Mouse (Mus musculus): ENCODE results near the gene Spata16.

Gene Spata16

DNA sequence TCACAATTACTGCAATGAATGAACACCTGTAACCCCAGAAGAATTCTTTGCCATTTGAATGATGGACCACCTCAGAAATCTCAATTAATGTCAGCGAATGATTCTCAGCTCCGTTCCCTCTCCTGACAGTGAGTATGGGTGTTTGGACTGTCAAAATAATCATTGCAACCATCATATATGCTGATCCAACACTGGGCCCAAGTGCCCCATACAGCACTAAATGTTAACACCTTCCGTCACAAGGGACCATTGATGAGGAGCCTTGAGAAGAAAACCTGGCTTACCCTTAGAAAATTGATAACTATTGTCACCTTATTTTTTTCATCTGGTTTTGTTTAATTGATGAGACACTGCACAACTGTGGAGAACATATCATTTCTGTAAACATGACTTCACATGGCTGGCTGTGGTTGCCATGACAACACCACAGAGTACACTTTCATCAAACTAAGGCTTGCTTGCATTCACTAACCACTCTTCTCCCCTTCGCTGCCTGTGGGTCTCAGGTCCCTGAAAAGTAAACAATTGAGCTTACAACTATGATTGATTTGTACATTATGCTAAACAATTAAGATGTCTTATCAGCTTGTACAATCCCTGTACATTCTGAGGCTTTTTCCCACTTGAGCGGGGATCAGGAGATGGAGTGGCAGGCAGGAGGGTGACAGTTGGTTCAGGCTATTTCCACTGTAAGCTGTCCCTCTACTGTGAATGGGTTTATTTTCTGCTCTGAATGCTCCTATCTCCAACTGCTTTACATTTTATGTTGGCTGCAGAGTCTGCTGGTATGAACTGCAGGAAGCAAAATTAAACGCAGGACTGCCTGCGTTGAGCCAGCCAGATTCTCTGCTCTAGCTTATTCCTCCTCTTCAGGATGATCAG is 189.8 kb downstream of the Spata16 start:
- in situ Hi-C loops (cut with MboI, MseI): no loop called here

DNA sequence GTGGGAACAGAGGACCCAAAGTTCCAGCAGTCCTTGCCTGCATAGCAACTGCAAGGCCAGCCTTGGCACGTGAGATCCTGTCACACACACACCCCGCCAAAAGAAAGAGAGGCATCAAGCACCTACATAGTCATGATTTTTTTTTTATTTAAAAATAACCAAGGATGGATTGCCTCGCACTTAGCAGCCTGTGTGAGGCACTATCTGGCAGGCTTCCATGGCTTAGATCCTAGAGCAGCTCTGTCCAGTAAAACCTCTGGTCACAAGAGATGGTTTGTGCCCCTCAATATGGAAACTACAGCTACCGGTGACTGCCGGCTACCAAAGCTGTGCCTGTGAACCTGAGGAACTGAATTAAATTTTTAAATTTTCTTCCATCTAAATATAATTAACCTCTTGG is 195.5 kb downstream of the Spata16 start:
- in situ Hi-C loops (cut with MboI, MseI): no loop called here

DNA sequence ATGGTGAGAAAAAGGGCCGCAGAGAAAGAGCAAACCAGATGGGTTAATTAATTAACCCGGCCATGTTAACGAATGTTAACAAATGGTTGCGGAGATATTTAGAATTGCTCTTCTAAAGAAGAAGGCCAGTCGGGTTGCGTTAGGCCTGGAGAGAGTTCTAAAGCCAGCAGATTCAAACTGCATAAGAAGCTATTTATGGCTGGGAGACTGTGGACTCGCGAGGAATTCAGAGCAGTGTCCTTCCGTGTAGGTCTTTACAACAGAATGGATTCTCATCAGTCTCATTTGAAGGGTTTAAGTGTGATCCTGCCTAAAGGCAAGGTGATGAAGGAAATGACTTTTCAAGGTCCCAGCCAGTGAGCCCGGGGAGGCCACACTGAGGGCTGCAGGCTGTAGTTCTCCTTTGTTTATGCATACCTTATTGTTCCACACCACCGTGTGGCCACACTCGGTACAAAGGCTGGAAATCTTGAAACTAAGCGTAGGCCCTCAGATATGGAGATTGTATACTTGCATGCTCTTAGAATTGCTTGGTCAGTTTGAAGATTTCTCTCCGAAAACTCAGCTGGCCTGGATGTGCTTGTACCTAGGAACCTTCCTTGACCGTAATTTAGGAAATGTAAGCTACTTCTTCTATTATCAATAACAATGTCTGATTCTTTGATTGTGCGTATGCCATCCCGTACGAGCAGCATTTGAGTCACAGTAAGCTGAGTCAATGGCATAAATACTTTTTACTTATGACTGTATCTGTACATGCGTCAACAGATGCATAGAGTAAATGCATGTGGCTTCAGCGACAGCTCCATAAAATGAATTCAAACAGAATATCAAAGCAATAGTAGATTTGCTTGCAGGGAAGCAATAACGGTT is 197.0 kb downstream of the Spata16 start:
- in situ Hi-C loops (cut with MboI, MseI): no loop called here

DNA sequence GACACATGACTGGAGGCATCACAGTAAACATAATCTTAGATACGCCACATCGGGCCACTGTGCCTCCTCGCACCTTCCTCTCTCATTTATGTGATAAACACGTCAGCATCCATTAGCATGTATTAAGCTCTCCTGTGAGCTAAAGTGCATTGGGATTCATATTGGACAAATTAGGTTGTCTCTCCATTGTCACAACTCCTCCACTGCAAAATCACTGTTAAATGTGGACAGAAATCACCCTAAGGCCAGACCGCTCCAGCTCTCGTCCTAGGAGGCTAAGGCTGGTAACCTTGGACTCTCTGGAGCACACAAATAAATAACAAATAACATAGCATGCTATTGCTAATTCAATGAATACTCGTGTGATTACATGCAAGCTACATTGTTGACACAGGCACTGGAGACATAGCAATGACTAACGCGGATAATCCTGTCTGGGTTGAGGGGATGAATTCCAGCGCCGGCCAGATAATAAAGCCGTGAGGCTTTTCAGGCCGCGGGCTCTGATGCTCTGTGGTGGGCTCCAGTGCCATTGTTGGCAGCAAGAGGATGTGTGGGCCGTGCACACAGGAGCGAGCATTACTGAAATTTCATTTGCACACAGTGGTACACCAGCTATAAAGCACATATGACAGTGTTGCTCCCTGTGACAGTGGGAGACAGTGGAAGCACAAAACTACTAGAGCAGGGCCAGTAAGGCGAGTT is 197.8 kb downstream of the Spata16 start:
- in situ Hi-C loops (cut with MboI, MseI): no loop called here

DNA sequence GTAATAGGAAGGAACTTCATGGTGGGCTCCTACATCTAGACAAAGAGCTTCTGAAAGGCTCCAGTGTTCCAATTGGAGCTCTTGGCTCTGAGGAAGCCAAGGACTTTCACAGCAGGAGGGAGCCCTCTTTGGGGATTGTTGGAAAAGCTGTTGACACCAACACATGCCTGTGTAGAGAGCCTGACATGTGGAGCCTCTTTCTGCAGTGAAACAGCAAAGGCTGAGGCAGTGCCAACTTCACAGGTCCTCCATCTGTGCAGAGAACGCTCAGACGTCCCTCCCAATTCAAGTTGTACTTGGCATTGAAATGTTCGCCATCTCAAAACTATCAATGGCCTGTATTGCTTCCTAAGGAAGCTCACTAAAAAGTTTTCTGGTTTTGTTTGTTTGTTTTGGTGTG is 207.6 kb downstream of the Spata16 start:
- in situ Hi-C loops (cut with MboI, MseI): no loop called here

DNA sequence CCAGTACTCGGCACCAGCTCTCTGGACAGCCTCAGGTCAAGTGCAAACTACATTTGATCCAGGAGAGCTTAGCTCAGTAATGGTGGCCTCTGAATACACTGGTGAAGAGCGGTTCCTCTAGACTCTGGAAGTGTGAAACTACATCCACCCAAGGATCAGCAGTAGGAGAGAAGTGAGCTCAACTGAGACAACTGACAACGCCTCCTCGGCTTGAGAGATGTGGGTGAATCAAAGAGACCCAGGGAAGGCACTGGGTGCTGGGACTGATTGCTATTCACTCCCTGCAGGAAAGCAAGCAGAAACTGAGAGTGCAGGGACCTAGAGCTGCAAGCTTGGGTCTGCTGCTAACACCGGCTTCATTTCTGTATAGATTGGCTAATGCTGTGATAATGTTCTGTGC is 210.5 kb downstream of the Spata16 start:
- in situ Hi-C loops (cut with MboI, MseI): no loop called here

DNA sequence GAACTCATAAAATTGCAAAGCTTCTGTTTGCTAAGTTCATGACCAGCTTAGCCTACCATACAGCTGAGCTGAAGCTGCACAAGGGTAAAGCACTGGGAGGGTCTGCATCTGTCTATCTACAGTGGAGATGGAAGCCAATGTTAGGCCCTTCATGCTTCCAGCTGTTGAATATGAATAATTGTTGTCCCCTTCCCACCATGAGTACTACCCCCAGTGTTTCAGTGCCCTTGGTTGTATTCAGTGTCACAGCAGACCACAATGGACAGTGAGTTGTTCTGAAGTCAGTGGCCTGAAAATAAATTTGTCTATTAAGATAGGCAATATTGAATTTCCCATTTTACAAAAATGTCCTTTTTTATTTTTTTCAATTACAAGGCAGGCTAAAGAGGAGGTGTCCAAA is 212.8 kb downstream of the Spata16 start:
- in situ Hi-C loops (cut with MboI, MseI): no loop called here

DNA sequence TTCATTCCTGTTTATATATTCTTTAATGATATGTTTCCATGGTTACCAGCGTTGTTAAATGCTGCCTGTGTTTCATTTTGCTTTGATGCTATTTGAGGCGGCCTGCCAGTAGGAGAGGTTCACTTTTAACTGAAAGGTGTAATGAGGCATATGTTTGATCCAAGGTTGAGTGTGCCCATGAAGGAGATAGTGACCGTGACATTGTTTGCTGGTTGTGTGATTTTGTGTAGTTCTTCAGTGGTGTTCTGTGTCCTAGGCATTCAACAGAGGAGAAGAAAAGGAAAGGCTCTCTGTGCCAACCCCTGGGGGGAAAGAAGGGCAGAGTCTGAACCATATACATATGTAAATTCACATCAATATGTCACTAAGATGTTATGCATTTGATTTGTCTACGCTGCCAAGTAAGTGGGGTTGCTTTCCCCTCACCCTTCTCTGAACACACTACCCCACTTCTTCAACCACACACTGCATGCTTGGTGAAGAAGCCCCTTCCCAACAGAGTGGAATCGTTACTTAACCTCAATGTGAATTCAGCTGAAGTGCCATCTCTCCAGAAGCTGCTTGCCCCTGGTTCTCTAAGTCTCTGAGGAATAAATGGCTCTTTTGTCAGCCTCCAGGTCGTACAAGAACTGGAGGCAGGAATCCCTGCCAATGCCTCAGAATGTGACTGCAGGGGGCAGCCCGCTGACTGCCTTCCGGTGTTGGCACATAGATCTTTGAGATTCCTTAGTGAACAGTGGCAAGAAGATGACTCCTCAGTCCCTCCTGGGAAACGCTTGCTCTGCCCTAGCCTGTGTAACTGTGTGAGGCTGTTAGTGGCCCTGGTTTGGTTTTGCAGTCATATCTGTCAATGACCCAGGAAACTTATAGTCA is 213.5 kb downstream of the Spata16 start:
- in situ Hi-C loops (cut with MboI, MseI): no loop called here

DNA sequence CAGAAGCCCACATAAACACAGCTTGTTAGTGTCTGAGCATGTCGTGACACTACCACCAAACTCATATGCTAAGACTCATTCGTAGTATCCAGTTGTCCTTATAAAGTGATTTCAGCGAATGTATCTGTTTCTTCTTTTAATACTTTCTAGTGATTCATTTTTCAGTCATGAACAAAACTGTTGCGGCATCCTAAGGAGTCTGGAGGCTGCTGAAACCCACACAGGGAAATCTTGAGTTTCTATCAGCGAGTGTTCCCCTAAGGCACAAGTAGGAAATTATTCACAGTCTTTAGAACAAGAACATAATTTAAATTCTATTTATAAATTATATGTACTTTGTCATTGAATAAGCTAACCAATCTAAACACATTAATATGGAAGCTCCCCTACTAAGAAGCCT is 216.1 kb downstream of the Spata16 start:
- in situ Hi-C loops (cut with MboI, MseI): no loop called here

DNA sequence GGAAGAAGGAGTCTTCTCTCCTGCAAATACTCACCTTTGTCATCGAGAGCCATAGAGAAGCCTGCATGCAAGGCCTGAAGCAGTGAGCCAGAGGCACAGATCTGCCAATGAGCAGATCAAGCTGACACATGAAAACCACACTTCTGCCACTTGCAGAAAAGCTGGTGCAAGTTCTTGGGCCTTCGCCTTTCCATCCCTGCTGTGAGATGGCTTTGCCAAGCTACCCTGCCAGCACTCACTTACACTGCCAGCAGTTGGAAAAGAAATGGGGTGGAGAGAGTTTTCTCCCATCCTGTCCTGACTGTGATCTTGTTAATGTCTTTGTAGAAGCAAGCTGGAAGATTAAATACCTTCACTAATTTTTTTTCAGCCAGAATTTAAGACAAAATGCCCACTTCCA is 237.3 kb downstream of the Spata16 start:
- in situ Hi-C loops (cut with MboI, MseI): no loop called here

DNA sequence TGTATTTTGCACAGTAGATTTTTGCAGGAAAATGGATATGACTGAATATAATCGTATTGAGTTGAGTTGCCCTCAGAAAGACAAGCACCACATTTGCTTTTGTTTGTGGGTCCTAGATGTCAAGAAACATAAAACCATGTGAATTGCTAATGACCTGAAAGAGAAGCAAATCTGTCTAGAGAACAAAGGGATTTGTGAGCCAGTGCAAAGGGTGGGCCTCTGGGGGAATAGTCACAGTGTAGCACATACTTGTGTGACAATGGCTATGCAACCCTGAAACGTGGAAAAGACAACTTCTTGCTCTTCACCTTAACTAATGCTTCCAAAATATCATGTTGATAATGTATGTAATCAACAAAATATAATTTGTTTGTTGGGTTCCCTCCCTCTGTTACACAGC is 239.9 kb downstream of the Spata16 start:
- in situ Hi-C loops (cut with MboI, MseI): no loop called here

DNA sequence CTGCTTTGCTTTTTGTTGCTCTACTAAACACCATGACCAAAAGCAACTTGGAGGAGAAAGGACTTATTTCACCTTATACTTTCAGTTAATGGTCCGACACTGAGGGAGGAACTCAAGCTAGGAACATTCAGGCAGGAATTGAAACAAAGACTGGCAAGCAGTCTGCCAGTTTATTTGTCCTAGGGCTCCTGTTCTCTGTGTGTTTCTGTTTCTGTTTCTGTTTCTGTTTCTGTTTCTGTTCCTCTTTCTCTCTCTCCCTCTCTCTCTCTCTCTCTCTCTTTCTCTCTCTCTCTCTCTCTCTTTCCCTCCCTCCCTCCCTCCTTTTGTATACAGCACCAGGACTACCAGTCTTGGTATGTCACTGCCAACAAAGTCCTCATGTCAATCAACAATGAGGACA is 279.2 kb downstream of the Spata16 start:
- in situ Hi-C loops (cut with MboI, MseI): no loop called here

DNA sequence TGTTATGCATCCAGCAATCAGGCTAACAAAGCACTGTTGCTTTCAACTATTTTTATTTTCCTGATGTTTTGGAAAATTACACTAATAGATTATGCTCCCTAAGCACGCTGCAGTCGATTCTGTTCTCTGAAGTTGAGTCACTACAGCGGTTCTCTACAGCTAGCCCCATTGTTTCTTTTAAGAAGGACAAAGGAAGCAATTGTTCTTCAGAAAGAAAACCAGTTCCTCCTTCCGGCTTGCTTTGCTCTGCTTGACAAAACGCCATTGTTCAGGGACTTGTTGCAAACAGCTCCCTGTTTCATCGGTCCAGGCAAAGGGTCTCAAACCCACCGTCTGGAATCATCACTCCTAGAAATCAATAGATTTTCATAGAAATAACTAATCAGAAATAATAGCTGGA is 283.6 kb downstream of the Spata16 start:
- in situ Hi-C loops (cut with MboI, MseI): no loop called here

DNA sequence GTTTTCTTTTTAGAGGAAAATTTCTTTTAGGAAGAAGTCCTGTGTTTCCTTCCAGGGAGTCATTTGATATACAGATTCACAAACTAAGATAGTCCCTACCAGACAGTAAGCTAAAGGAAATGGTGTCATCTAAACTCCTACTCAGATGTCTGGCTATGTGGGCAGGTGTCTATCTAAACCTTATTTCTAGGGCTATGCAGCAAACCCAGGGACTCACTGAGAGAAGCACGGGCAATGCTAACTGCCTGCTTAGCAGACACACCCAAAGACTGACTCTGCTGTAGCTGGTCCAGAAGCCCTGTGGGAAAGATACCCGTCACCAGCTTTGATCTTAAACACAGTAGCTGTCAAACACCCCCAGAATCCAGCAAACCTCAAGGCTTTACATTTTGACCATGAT is 284.2 kb downstream of the Spata16 start:
- in situ Hi-C loops (cut with MboI, MseI): no loop called here

DNA sequence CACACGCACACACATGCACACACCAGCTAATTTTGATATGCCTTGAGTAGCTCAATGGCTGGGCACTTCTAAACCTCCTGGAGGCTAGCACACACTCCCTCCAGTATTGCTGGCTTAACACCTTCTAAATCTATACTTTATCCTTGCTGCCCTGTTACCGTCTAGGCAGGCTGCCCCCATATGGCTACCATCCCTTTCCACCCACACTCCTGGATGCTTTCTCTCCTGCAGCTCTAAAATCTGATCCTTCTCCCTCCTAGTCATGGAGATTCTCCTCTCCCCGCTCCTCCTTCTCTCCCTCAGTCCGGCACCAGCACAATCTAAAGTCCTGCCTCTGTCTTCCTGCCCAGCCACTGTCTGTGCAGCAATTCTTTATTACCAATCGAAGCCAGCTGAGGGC is 286.0 kb downstream of the Spata16 start:
- in situ Hi-C loops (cut with MboI, MseI): no loop called here

DNA sequence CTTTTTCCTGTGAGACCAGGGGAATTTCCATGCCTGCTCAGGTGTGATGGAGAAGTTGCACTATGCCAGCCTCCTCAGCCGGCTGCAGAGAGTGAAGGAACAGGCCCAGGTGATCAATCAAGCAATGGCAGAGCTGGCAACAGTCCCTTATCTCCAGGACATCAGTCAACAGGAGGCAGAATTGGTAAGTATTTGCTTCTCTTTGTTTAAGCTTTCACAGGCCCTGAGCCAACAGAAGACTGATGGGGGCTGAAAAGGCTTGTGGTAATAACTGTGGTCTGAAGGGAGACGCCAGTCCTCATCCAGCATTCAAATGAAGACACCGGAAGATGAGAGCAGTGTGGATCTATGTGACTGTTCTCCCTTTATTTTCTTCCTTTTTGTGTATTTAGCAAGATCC is 286.8 kb downstream of the Spata16 start:
- in situ Hi-C loops (cut with MboI, MseI): no loop called here

DNA sequence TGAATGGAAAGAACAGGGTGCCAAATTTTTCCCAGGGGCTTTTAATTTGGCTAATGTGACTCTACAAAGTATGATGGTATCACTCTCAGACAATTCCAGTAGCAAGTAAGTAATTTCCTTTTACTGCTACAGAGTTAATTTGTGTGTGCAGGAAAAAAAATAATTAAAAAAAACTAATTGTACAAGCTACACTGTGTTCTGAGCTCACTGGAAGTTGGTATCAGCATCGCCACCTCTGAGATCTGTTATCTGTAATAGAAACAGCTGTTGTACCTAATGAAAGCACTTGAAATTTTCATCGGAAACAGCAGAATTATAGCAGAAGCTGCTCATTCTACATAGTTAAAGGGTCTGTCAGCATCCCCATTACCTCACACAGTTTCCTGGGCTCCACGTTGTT is 295.7 kb downstream of the Spata16 start:
- in situ Hi-C loops (cut with MboI, MseI): no loop called here

DNA sequence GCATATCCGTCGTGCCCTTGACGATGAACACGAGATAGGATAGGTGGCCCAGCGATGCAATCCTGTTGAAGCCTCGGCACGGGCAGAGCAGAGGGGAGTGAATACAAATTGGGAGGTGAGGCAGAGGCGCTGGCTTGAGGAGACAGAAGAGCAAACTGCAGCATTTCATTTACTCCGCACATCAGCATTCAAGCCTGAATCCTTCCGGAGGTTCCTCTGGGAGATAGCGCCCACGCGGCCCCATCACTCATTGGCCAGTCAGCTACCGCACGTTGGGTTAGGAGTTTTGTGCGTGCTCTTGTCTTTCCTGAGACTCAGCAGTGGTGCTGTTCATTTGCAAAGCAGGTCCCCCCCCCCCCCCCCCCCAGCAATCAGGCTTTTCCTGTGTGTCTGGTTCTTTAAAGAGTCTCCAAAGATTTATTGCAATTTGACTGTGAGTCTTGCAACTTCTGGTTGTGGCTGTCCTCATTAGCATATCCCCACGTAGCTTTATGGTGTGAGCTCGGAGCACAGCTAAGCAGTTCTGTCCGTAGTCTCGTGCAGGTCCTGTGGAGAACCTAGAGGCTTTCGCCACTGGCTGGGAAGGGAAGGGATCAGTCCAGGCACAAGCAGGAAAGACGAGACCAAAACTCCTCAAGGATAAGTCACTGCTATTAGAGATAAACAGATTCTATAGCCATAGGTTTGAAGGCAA is 299.6 kb downstream of the Spata16 start:
- in situ Hi-C loops (cut with MboI, MseI): no loop called here

DNA sequence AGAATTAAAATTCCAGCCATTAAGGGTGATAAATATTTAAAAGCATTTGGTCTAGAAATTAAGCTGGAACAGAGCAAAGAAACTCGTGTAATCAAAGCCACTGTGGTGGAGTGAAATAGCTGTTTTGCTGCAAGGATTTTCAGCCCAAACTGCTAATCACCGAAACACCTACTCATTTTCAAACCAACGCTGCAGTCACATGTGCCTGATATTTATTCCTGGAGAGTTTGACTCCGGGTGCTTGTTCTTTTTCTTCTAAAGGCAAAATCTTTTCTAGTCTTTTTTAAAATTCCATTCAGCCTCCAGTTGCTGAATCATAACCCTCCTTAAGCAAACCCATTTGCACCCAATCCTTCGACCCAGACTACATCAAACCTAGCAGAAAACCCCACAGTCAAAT is 329.4 kb downstream of the Spata16 start:
- in situ Hi-C loops (cut with MboI, MseI): no loop called here

DNA sequence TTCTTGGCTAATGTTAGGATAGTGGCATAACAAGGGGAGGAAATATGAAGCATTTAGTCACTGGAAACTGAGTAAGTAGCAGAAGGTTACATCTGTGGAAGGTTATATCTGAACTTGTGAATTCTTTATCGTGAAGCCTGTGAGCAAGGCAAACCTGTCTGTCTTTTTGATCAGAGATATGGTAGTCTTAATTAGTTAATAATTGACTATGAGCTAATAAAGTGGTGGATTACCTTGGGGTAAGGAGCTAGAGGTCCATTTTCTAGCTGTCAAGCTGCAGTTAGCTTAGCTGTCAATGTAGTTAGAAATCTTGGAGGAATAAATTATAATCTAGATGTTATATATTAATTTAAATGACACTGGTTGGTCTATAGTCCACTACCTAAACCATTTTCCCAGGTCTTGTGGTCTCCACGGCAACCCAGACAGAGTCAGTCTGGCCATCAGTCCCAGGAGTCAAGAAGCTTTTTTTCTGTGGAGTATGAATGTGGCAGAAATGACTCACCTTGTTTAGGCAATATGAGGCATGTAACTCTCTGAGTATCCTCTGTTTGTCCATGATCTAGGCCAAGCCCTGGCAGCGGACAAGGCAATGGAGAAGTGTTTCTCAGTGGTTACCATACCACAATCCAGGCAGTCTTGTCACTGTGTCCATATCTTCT is 331.6 kb downstream of the Spata16 start:
- in situ Hi-C loops (cut with MboI, MseI): no loop called here
